Mouse (Mus musculus) liver, adult 2 months (tissue): ENCODE data around the gene Lim2.

Source experiments
- CTCF ChIP-seq: fragments of 200-500 bp; IDR thresholded peaks from 2 replicates; pipeline ENCODE4 v1.5.1; 2011; ENCODE audit warnings: low read depth, low read length, control low read depth
- POLR2A ChIP-seq: fragments of 200-500 bp; IDR thresholded peaks from 2 replicates; pipeline ENCODE4 v1.6.1; 2011; ENCODE audit warnings: low read length, control low read depth; ENCODE audit not compliant: insufficient read depth; ENCODE audit errors: extremely low read depth

GRCm38 (mm10) chr7:43399501-43399900 lies 28.0 kb upstream of the Lim2 start:
- TF ChIP-seq CTCF (no peak), POLR2A (no peak)
